Mouse (Mus musculus) midbrain, postnatal 0 days (tissue): ENCODE measurements around the gene Pcsk5. TPM values are rescaled to one million over a fixed set of nuclear protein-coding genes. Genes with fewer than 3 reads are reported as not detected.

Experiments
- ATAC-seq: fragments of 200-750 bp; cut with Nextera tagmentation; 2 replicates; pipeline ENCODE4 v1.8.0; 2017; ENCODE audit warnings: moderate number of reproducible peaks, mild to moderate bottlenecking, moderate TSS enrichment, moderate library complexity; ENCODE audit not compliant: low FRiP score
- DNase-seq: peaks from one replicate; pipeline ENCODE4 v3.0.0-alpha.2; 2015; ENCODE audit warnings: low spot score
- H3K27ac ChIP-seq: fragments of 300-500 bp; sonication (generic); 2 replicates; pipeline ENCODE4 v1.5.1; 2014; ENCODE audit warnings: low read depth, mild to moderate bottlenecking, low read length, mixed read lengths
- H3K27me3 ChIP-seq: fragments of 300-500 bp; sonication (generic); 2 replicates; pipeline ENCODE4 v1.6.1; 2014; ENCODE audit warnings: low read length, control low read depth, mixed read lengths; ENCODE audit not compliant: insufficient read depth
- H3K36me3 ChIP-seq: fragments of 300-500 bp; sonication (generic); 2 replicates; pipeline ENCODE4 v1.6.1; 2014; ENCODE audit warnings: low read length, control low read depth, mixed read lengths; ENCODE audit not compliant: insufficient read depth
- H3K4me1 ChIP-seq: fragments of 300-500 bp; sonication (generic); 2 replicates; pipeline ENCODE4 v1.6.1; 2014; ENCODE audit warnings: mild to moderate bottlenecking, control low read depth, antibody characterized with exemption, low read length, mixed read lengths; ENCODE audit not compliant: insufficient read depth
- H3K4me2 ChIP-seq: fragments of 300-500 bp; sonication (generic); 2 replicates; pipeline ENCODE4 v1.6.1; 2014; ENCODE audit warnings: low read depth, mild to moderate bottlenecking, low read length, mixed read lengths; ENCODE audit not compliant: poor library complexity, severe bottlenecking
- H3K4me3 ChIP-seq: fragments of 300-500 bp; sonication (generic); 2 replicates; pipeline ENCODE4 v1.5.1; 2014; ENCODE audit warnings: low read depth, mild to moderate bottlenecking, low read length, moderate library complexity
- H3K9ac ChIP-seq: fragments of 300-500 bp; sonication (generic); replicated peaks from 2 replicates; pipeline ENCODE4 v1.6.1; 2014; ENCODE audit warnings: mild to moderate bottlenecking, low read length, moderate library complexity, mixed read lengths; ENCODE audit not compliant: poor library complexity, severe bottlenecking
- H3K9me3 ChIP-seq: fragments of 300-500 bp; sonication (generic); 2 replicates; pipeline ENCODE4 v1.6.1; 2016; ENCODE audit warnings: low read length, control low read depth
- CTCF ChIP-seq: IDR thresholded peaks from 2 replicates; pipeline ENCODE4 v1.5.1; 2016; ENCODE audit warnings: antibody characterized with exemption, mild to moderate bottlenecking
- WGBS: fragments of 180-500 bp; shearing (Covaris S2); extraction: QIAGEN DNeasy Blood & Tissue Kit; methylation state at CpG from one replicate; pipeline ENCODE4 v1.1.7; 2014; 5-methylcytosine and 5-hydroxymethylcytosine counted together
- polyA plus RNA-seq: library from polyadenylated mRNA; unstranded; fragments of >200 nt; fragmentation: Nextera tagmentation; extraction: Ambion mirVana; gene quantifications from 2 replicates; pipeline ENCODE4 v1.2.1, GENCODE M21; 2015
- total RNA-seq: library from RNA; depleted of rRNA; stranded (reverse); fragments of >200 nt; gene quantifications from 2 replicates; pipeline ENCODE4 v1.2.3, GENCODE M21; 2014

Pcsk5 gene
- total and polyA plus RNA-seq, 2 experiments from 2014 or later = 8.8 TPM

DNA sequence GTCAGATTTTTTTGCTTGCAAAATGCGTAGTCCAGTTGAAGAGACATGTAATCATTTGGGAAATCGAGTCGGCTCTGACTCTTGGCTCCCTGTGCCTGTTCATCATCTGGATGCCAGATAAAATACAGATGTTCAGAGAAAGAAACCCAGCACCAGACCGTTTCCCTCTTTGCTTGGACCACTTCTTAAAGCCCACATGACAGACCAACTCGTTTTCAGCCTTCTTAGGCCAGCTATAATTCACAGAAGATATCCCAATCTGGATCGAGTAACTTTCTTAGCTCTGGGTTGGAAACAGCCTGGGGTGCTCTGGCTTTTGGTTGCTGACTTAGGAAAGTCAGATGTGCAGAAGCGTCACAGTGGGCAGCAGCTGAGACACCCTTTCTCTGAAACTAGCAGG is 365.6 kb downstream of the Pcsk5 start:
- no peak overlapping the region for H3K27ac ChIP-seq
- H3K36me3 ChIP-seq = no peaks in the 10 kb centered on the region
- 74% methylated on average over 7 of the region's 7 CpGs for WGBS
- no peaks in the 10 kb centered on the region for H3K9me3 ChIP-seq
- no peak overlapping the region for H3K4me3 ChIP-seq
- no peaks in the 10 kb centered on the region for H3K4me1 ChIP-seq
- H3K27me3 ChIP-seq = no peaks in the 10 kb centered on the region
- ATAC-seq (no peak), DNase-seq (no peak)
- TF ChIP-seq CTCF = no peak
- H3K9ac ChIP-seq = no peak overlapping the region
- no peak overlapping the region for H3K4me2 ChIP-seq

- 77% methylated on average over 4 of the region's 4 CpGs for WGBS
- Histone ChIP-seq H3K36me3 (no peaks in the 10 kb centered on the region), H3K4me3 (no peak overlapping the region), H3K27ac (no peak overlapping the region), H3K9me3 (no peaks in the 10 kb centered on the region), H3K9ac (no peak overlapping the region), H3K4me1 (no peaks in the 10 kb centered on the region), H3K4me2 (no peak overlapping the region), H3K27me3 (no peaks in the 10 kb centered on the region)
- no peak for ATAC-seq
- TF ChIP-seq CTCF = no peak
- DNase-seq = no peak
Observed at GRCm38 (mm10) chr19:17471196-17471595, 366.2 kb downstream of the Pcsk5 start.

GRCm38 (mm10) chr19:17467556-17468211 is 369.7 kb downstream of the Pcsk5 start:
- peak; percentile 73; the same call in 1 of the 2 replicates for ATAC-seq
- Histone ChIP-seq H3K4me2 (no peak overlapping the region), H3K27me3 (no peaks in the 10 kb centered on the region), H3K4me3 (no peak overlapping the region), H3K4me1 (no peaks in the 10 kb centered on the region), H3K27ac (no peak overlapping the region), H3K9me3 (no peaks in the 10 kb centered on the region), H3K36me3 (no peaks in the 10 kb centered on the region), H3K9ac (no peak overlapping the region)
- TF ChIP-seq CTCF = peak; percentile 86
- 55% methylated on average over 6 of the region's 6 CpGs for WGBS
- peak; percentile 73 for DNase-seq

- ATAC-seq = 0 out of 2 replicates have a peak, but pooled peaks have one; percentile 34
Observed at GRCm38 (mm10) chr19:17452001-17452400, 385.4 kb downstream of the Pcsk5 start.

DNA sequence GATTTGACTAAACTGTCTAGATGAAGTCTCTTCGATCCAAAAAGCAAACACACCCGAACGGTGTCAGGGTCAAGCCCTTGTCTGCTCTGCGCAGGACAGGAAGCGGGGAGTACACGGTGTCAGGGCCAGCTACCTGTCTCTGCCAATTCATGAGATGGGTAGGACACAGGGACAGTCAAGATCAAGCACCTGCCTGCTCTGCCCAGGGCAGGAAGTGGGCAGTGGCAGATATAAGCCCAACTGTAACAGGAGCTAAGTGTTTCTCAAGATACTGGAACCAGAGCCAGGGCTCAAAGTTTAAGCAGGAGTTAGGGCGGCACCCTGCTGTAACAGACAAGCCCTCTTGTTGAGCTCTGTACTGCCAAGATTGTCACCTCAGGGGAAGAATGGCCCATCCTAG is 393.9 kb downstream of the Pcsk5 start:
- no peak overlapping the region for H3K4me2 ChIP-seq
- H3K36me3 ChIP-seq = no peaks in the 10 kb centered on the region
- no peak for ATAC-seq
- WGBS = 96% methylated on average over 7 of the region's 7 CpGs
- no peaks in the 10 kb centered on the region for H3K9me3 ChIP-seq
- no peaks in the 10 kb centered on the region for H3K4me1 ChIP-seq
- no peak for TF ChIP-seq CTCF
- no peak overlapping the region for H3K9ac ChIP-seq
- DNase-seq = no peak
- H3K27me3 ChIP-seq = no peaks in the 10 kb centered on the region
- no peak overlapping the region for H3K4me3 ChIP-seq
- H3K27ac ChIP-seq = no peak overlapping the region

More at GRCm38 (mm10) chr19:17452001-17452400, 385.4 kb downstream of the Pcsk5 start:
- no peaks in the 10 kb centered on the region for H3K4me1 ChIP-seq
- no peak for DNase-seq
- no peak overlapping the region for H3K9ac ChIP-seq
- no peaks in the 10 kb centered on the region for H3K36me3 ChIP-seq
- H3K9me3 ChIP-seq = no peaks in the 10 kb centered on the region
- H3K4me3 ChIP-seq = no peak overlapping the region
- H3K4me2 ChIP-seq = no peak overlapping the region
- 93% methylated on average over 7 of the region's 7 CpGs for WGBS
- H3K27me3 ChIP-seq = no peaks in the 10 kb centered on the region
- TF ChIP-seq CTCF = no peak
- H3K27ac ChIP-seq = no peak overlapping the region

DNA sequence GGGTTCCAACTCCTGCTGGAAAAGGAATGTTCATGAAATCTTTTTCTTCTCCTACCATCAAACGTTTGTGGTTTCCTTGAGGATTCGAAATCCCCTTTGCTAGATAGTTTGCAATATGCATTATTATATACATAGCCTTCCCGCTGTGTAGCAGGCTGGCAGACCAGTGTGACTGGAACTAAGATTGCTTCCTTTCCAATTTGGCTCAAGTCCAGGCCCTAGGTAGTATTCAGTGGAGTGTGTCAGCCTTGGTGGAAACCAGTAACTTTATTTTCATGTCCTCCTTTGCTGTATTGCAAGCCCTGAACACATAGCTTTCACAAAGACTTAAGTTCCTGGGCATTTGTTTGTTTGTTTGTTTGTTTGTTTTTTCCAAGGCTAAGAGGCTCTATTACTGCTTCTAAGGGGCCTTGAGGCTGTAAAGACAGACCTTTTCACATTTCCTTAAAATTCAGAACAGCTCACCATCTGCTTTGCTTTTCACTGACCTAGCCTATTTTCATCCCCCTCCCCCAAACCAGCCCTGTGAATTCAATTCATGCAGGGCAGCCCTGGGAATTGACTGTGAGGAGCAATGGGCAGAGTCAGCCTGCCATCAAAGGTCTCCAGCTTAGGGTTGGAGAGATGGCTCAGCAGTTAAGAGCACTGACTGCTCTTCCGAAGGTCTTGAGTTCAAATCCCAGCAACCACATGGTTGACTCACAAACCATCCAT is 397.8 kb downstream of the Pcsk5 start:
- DNase-seq (peak; percentile 54), ATAC-seq (no peak)
- Histone ChIP-seq H3K9me3 (no peaks in the 10 kb centered on the region), H3K27ac (no peak overlapping the region), H3K4me2 (no peak overlapping the region), H3K27me3 (no peaks in the 10 kb centered on the region), H3K4me3 (no peak overlapping the region), H3K4me1 (no peaks in the 10 kb centered on the region), H3K9ac (no peak overlapping the region), H3K36me3 (no peaks in the 10 kb centered on the region)
- TF ChIP-seq CTCF = no peak
- WGBS = 61% methylated on average over 4 of the region's 4 CpGs
